ENCODE assay signal across 27 mouse cellular contexts in the genomic region with DNA sequence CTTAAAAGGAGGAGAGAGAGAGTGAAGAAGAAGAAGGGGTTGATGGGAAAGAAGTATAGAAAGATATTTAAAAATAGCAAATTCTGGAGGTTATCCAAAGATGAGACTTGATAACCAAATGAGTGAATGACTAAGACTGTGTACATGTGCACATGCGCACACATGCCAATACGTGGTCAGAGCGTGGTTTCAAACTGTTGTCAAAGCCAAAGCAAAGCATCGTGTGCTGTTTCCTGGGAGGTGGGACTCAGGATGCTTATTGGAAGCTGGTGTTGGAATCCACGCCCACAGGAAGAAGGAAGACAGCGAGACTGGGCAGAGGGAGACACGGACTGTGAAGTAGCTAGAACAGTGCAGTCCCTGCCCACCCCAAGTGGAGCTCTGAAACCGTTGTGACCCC.
"Had no signal": no experiment of that assay in that cellular context is flagged by ENCODE, and none has a peak within 500 bp of the region (broad histone marks: within the 10 kb centered on the region; RNA-seq: fewer than 3 reads in every experiment).

No protein-coding gene starts in this region.

- H3K9me3 ChIP-seq: heart, embryonic 13.5 days; heart, embryonic 15.5 days; hindbrain, embryonic 13.5 days; hindbrain, embryonic 15.5 days; kidney, embryonic 15.5 days; limb, embryonic 13.5 days; limb, embryonic 15.5 days; liver, embryonic 12.5 days had no signal

- H3K27ac ChIP-seq: gastrocnemius, adult 2 months; heart, adult 2 months; heart, embryonic 13.5 days; heart, embryonic 15.5 days; hindbrain, embryonic 13.5 days; hindbrain, embryonic 15.5 days; hindbrain, postnatal 0 days; kidney, embryonic 15.5 days; kidney, postnatal 0 days; limb, embryonic 13.5 days; limb, embryonic 15.5 days; liver, embryonic 12.5 days; liver, embryonic 14.5 days had no signal

- H3K27me3 ChIP-seq: heart, embryonic 13.5 days; kidney, embryonic 15.5 days; limb, embryonic 15.5 days; liver, embryonic 12.5 days had no signal

- ATAC-seq: hindbrain, postnatal 0 days; intestine, embryonic 16.5 days; liver, embryonic 12.5 days had no signal

- H3K4me1 ChIP-seq: liver, embryonic 12.5 days had no signal

- H3K4me3 ChIP-seq: gastrocnemius, adult 2 months; heart, adult 2 months; heart, embryonic 13.5 days; heart, embryonic 15.5 days; hindbrain, embryonic 13.5 days; hindbrain, embryonic 15.5 days; kidney, embryonic 15.5 days; limb, embryonic 13.5 days; limb, embryonic 15.5 days; liver, embryonic 12.5 days had no signal

- H3K36me3 ChIP-seq: heart, embryonic 13.5 days; heart, embryonic 15.5 days; hindbrain, embryonic 13.5 days; hindbrain, embryonic 15.5 days; kidney, embryonic 15.5 days; limb, embryonic 13.5 days; limb, embryonic 15.5 days; liver, embryonic 12.5 days had no signal

- H3K4me2 ChIP-seq: heart, embryonic 11.5 days; heart, embryonic 13.5 days; heart, embryonic 15.5 days; hindbrain, embryonic 13.5 days; hindbrain, embryonic 15.5 days; kidney, embryonic 15.5 days; limb, embryonic 13.5 days; limb, embryonic 15.5 days; liver, embryonic 12.5 days had no signal

- H3K9ac ChIP-seq: heart, embryonic 13.5 days; heart, embryonic 15.5 days; hindbrain, embryonic 13.5 days; hindbrain, embryonic 15.5 days; kidney, embryonic 15.5 days; limb, embryonic 13.5 days; limb, embryonic 15.5 days; liver, embryonic 12.5 days; liver, embryonic 14.5 days had no signal

- DNase-seq: gastrocnemius, adult 2 months; gastrocnemius, postnatal 10 days; heart, adult 11 months; heart, adult 2 months; heart, postnatal 14 days; heart, postnatal 36 days; kidney, adult 11 months; kidney, adult 2 months; kidney, adult 9 months; kidney, postnatal 14 days; kidney, postnatal 36 days; layer of hippocampus, adult 9-11 months; layer of hippocampus, postnatal 36 days; left cerebral cortex, postnatal 4 days had no signal
